Mouse (Mus musculus): ENCODE results near the gene Trub2.

DNA sequence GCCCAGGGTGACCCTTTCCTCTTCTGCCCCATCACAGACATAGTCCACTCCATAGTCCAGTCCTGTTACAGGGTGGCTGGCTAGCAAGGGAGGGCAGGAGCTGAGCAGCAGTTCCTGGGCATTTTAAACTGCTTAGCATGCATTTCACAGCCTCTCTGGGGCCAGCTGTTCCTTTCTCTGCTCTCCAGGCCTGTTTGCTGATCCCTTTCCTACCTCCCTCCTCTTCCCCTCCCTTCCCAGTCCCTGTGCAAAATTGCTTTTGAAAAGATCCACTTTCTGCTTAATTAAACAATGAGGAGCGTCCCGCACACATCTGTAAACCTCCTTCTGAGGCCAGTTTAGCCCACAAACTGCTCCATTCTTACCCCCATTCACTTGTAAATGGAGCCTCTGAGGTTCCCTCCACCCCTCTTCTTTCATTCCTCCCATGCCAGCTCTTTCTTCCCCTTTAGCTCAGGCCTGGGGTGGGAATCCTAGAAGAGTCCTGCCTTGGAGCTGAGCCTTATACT lies 47.1 kb upstream of the Trub2 start:
- no peak for TF ChIP-seq POLR2AphosphoS2 (IDR thresholded peaks at IDR 0.05; ENCODE audit: low read length)
- no peak for TF ChIP-seq CTCF (IDR thresholded peaks at IDR 0.05 in 2 of 3, conservative IDR thresholded peaks at IDR 0.05 in 1 of 3; ENCODE audit: control insufficient read depth in 1 of 3, insufficient read depth in 1 of 3, low read depth in 2 of 3, low read length in 3 of 3, poor library complexity in 1 of 3, severe bottlenecking in 1 of 3)
- TF ChIP-seq POLR2A (IDR thresholded peaks at IDR 0.05; ENCODE audit: control insufficient read depth in 1 of 2, insufficient read depth in 1 of 2, low read depth in 1 of 2, low read length in 2 of 2, poor library complexity in 1 of 2), result no peak
- no peak for TF ChIP-seq MAZ (IDR thresholded peaks at IDR 0.05; ENCODE audit: low read depth, low read length)
- no peak for TF ChIP-seq EP300 (IDR thresholded peaks at IDR 0.05; ENCODE audit: low read depth in 1 of 2, low read length in 2 of 2)
- TF ChIP-seq ZMIZ1 (IDR thresholded peaks at IDR 0.05; ENCODE audit: low read depth, low read length), result no peak
- TF ChIP-seq ZNF384 (IDR thresholded peaks at IDR 0.05; ENCODE audit: low read depth, low read length), result no peak
- TF ChIP-seq BHLHE40 (IDR thresholded peaks at IDR 0.05; ENCODE audit: borderline replicate concordance, low read depth, low read length), result no peak
- no peak for TF ChIP-seq UBTF (IDR thresholded peaks at IDR 0.05; ENCODE audit: borderline replicate concordance, insufficient read depth, low read depth, low read length)
- no peak for TF ChIP-seq USF1 (IDR thresholded peaks at IDR 0.05; ENCODE audit: low read depth, low read length)
- no peak for TF ChIP-seq SMC3 (IDR thresholded peaks at IDR 0.05; ENCODE audit: low read depth, low read length)
- no peak for TF ChIP-seq E2F4 (IDR thresholded peaks at IDR 0.05; ENCODE audit: borderline replicate concordance, low read depth, low read length)

Data from MEL (cell line).